Mouse (Mus musculus) midbrain, embryonic 13.5 days (tissue): ENCODE measurements at regions not wholly inside any gene's neighbourhood (a gene's known extent, or its start where the extent isn't known, plus 50 kb on each side); places are given as distances from the start of the nearest gene placed in this dataset.

Experiments
- ATAC-seq: fragments of 200-750 bp; cut with Nextera tagmentation; 2 replicates; pipeline ENCODE4 v1.8.0; 2017; ENCODE audit warnings: mild to moderate bottlenecking, moderate TSS enrichment, moderate library complexity
- H3K27ac ChIP-seq: fragments of 300-500 bp; sonication (generic); 2 replicates; pipeline ENCODE4 v1.5.1; 2015; ENCODE audit warnings: inconsistent platforms, mild to moderate bottlenecking, moderate library complexity
- H3K27me3 ChIP-seq: fragments of 300-500 bp; sonication (generic); 2 replicates; pipeline ENCODE4 v1.6.1; 2015; ENCODE audit warnings: mild to moderate bottlenecking, inconsistent platforms
- H3K36me3 ChIP-seq: fragments of 300-500 bp; sonication (generic); 2 replicates; pipeline ENCODE4 v1.6.1; 2015; ENCODE audit warnings: mild to moderate bottlenecking, inconsistent platforms
- H3K4me1 ChIP-seq: fragments of 300-500 bp; sonication (generic); replicated peaks from 2 replicates; pipeline ENCODE4 v1.6.1; 2015; ENCODE audit warnings: inconsistent platforms
- H3K4me2 ChIP-seq: fragments of 300-500 bp; sonication (generic); replicated peaks from 2 replicates; pipeline ENCODE4 v1.6.1; 2015; ENCODE audit warnings: moderate library complexity, mild to moderate bottlenecking, inconsistent platforms
- H3K4me3 ChIP-seq: fragments of 300-500 bp; sonication (generic); replicated peaks from 2 replicates; pipeline ENCODE4 v1.5.1; 2015; ENCODE audit warnings: mild to moderate bottlenecking, inconsistent platforms
- H3K9ac ChIP-seq: fragments of 300-500 bp; sonication (generic); replicated peaks from 2 replicates; pipeline ENCODE4 v1.6.1; 2015; ENCODE audit warnings: mild to moderate bottlenecking, inconsistent platforms
- H3K9me3 ChIP-seq: fragments of 300-500 bp; sonication (generic); 2 replicates; pipeline ENCODE4 v1.6.1; 2016; ENCODE audit warnings: mild to moderate bottlenecking, inconsistent platforms
- WGBS: fragments of 180-500 bp; shearing (Covaris S2); methylation state at CpG from one replicate; pipeline ENCODE4 v1.1.7; 2015; 5-methylcytosine and 5-hydroxymethylcytosine counted together

GRCm38 (mm10) chr4:87698750-87699149 is 334.4 kb downstream of the Mllt3 start:
- H3K9me3 ChIP-seq: no peaks in the 10 kb centered on the region
- no peak overlapping the region for H3K4me3 ChIP-seq
- H3K36me3 ChIP-seq: no peaks in the 10 kb centered on the region
- H3K27ac ChIP-seq: no peak overlapping the region
- WGBS: 31% methylated on average over 3 of the region's 3 CpGs
- no peak overlapping the region for H3K9ac ChIP-seq
- H3K27me3 ChIP-seq: no peaks in the 10 kb centered on the region
- H3K4me2 ChIP-seq: no peak overlapping the region
- ATAC-seq: 0 out of 2 replicates have a peak, but pooled peaks have one; percentile 68
- H3K4me1 ChIP-seq: peaks cover 12% of the 10 kb centered on the region

GRCm38 (mm10) chr4:87696921-87697320 is 336.2 kb downstream of the Mllt3 start:
- ATAC-seq: no peak
- H3K27ac ChIP-seq: no peak overlapping the region
- no peak overlapping the region for H3K4me3 ChIP-seq
- no peak overlapping the region for H3K9ac ChIP-seq
- no peaks in the 10 kb centered on the region for H3K27me3 ChIP-seq
- H3K9me3 ChIP-seq: no peaks in the 10 kb centered on the region
- no peaks in the 10 kb centered on the region for H3K36me3 ChIP-seq
- H3K4me2 ChIP-seq: no peak overlapping the region
- H3K4me1 ChIP-seq: peaks cover 12% of the 10 kb centered on the region
- WGBS: 79% methylated on average over 4 of the region's 4 CpGs

GRCm38 (mm10) chr4:87695811-87696210 is 337.4 kb downstream of the Mllt3 start:
- no peaks in the 10 kb centered on the region for H3K27me3 ChIP-seq
- 95% methylated on average over 5 of the region's 5 CpGs for WGBS
- peaks cover 12% of the 10 kb centered on the region for H3K4me1 ChIP-seq
- no peaks in the 10 kb centered on the region for H3K36me3 ChIP-seq
- H3K9me3 ChIP-seq: no peaks in the 10 kb centered on the region
- H3K27ac ChIP-seq: no peak overlapping the region
- no peak overlapping the region for H3K9ac ChIP-seq
- no peak overlapping the region for H3K4me2 ChIP-seq
- no peak for ATAC-seq
- no peak overlapping the region for H3K4me3 ChIP-seq

- 0 out of 2 replicates have a peak, but pooled peaks have one; percentile 53 for ATAC-seq
- H3K27me3 ChIP-seq: no peaks in the 10 kb centered on the region
- no peak overlapping the region for H3K27ac ChIP-seq
- no peak overlapping the region for H3K9ac ChIP-seq
- H3K36me3 ChIP-seq: no peaks in the 10 kb centered on the region
- no peaks in the 10 kb centered on the region for H3K4me1 ChIP-seq
- no peak overlapping the region for H3K4me3 ChIP-seq
- H3K4me2 ChIP-seq: no peak overlapping the region
- H3K9me3 ChIP-seq: no peaks in the 10 kb centered on the region
- 73% methylated on average over 2 of the region's 2 CpGs for WGBS
These were observed 340.4 kb downstream of the Mllt3 start for GRCm38 (mm10) chr4:87692741-87693140.

GRCm38 (mm10) chr4:87684952-87685351 is 348.2 kb downstream of the Mllt3 start:
- no peaks in the 10 kb centered on the region for H3K27me3 ChIP-seq
- WGBS: 88% methylated on average over 1 of the region's 1 CpGs
- H3K27ac ChIP-seq: no peak overlapping the region
- H3K4me2 ChIP-seq: no peak overlapping the region
- no peaks in the 10 kb centered on the region for H3K4me1 ChIP-seq
- no peaks in the 10 kb centered on the region for H3K9me3 ChIP-seq
- H3K9ac ChIP-seq: no peak overlapping the region
- H3K4me3 ChIP-seq: no peak overlapping the region
- no peak for ATAC-seq
- H3K36me3 ChIP-seq: no peaks in the 10 kb centered on the region

GRCm38 (mm10) chr4:87682783-87683182 is 350.4 kb downstream of the Mllt3 start:
- 88% methylated on average over 2 of the region's 2 CpGs for WGBS
- Histone ChIP-seq H3K27ac (no peak overlapping the region), H3K4me1 (no peaks in the 10 kb centered on the region), H3K4me2 (no peak overlapping the region), H3K27me3 (no peaks in the 10 kb centered on the region), H3K4me3 (no peak overlapping the region), H3K9ac (no peak overlapping the region), H3K36me3 (no peaks in the 10 kb centered on the region), H3K9me3 (no peaks in the 10 kb centered on the region)
- ATAC-seq: no peak

GRCm38 (mm10) chr4:87671101-87671500 is 362.1 kb downstream of the Mllt3 start:
- Histone ChIP-seq H3K36me3 (no peaks in the 10 kb centered on the region), H3K4me1 (no peaks in the 10 kb centered on the region), H3K9me3 (no peaks in the 10 kb centered on the region), H3K9ac (no peak overlapping the region), H3K27ac (no peak overlapping the region), H3K4me2 (no peak overlapping the region), H3K27me3 (no peaks in the 10 kb centered on the region), H3K4me3 (no peak overlapping the region)
- WGBS: 78% methylated on average over 3 of the region's 3 CpGs
- ATAC-seq: no peak

- Histone ChIP-seq H3K9ac (no peak overlapping the region), H3K9me3 (no peaks in the 10 kb centered on the region), H3K27me3 (0 out of 2 replicates have a peak, but pooled peaks cover under 1% of the 10 kb centered on the region), H3K4me3 (no peak overlapping the region), H3K4me1 (no peaks in the 10 kb centered on the region), H3K36me3 (no peaks in the 10 kb centered on the region), H3K27ac (no peak overlapping the region), H3K4me2 (no peak overlapping the region)
- ATAC-seq: no peak
- 77% methylated on average over 2 of the region's 2 CpGs for WGBS
These were observed 363.0 kb downstream of the Mllt3 start for GRCm38 (mm10) chr4:87670167-87670566.

- no peak overlapping the region for H3K4me2 ChIP-seq
- H3K4me3 ChIP-seq: no peak overlapping the region
- no peak overlapping the region for H3K9ac ChIP-seq
- no peak overlapping the region for H3K27ac ChIP-seq
- H3K36me3 ChIP-seq: no peaks in the 10 kb centered on the region
- no peak for ATAC-seq
- 60% methylated on average over 1 of the region's 1 CpGs for WGBS
- H3K9me3 ChIP-seq: no peaks in the 10 kb centered on the region
- H3K4me1 ChIP-seq: no peaks in the 10 kb centered on the region
- H3K27me3 ChIP-seq: 0 out of 2 replicates have a peak, but pooled peaks cover 4% of the 10 kb centered on the region
These were observed 363.7 kb downstream of the Mllt3 start for GRCm38 (mm10) chr4:87669480-87669879.

- no peak overlapping the region for H3K4me3 ChIP-seq
- ATAC-seq: no peak
- H3K36me3 ChIP-seq: no peaks in the 10 kb centered on the region
- H3K27ac ChIP-seq: no peak overlapping the region
- H3K4me1 ChIP-seq: no peaks in the 10 kb centered on the region; the same call in 1 of the 2 replicates
- no peak overlapping the region for H3K9ac ChIP-seq
- 51% methylated on average over 3 of the region's 3 CpGs for WGBS
- H3K4me2 ChIP-seq: no peak overlapping the region
- H3K27me3 ChIP-seq: 0 out of 2 replicates have a peak, but pooled peaks cover 4% of the 10 kb centered on the region
- H3K9me3 ChIP-seq: no peaks in the 10 kb centered on the region
These were observed 364.9 kb downstream of the Mllt3 start for GRCm38 (mm10) chr4:87668314-87668713.

GRCm38 (mm10) chr4:87667556-87668154 is 365.5 kb downstream of the Mllt3 start:
- 86% methylated on average over 5 of the region's 5 CpGs for WGBS
- Histone ChIP-seq H3K4me2 (no peak overlapping the region), H3K9me3 (no peaks in the 10 kb centered on the region), H3K27ac (no peak overlapping the region), H3K4me1 (no peaks in the 10 kb centered on the region; the same call in 1 of the 2 replicates), H3K36me3 (no peaks in the 10 kb centered on the region), H3K4me3 (no peak overlapping the region), H3K9ac (no peak overlapping the region), H3K27me3 (0 out of 2 replicates have a peak, but pooled peaks cover 4% of the 10 kb centered on the region)
- no peak for ATAC-seq

- Histone ChIP-seq H3K4me3 (no peak overlapping the region), H3K27ac (no peak overlapping the region), H3K9ac (no peak overlapping the region), H3K36me3 (no peaks in the 10 kb centered on the region), H3K4me1 (no peaks in the 10 kb centered on the region; the same call in 1 of the 2 replicates), H3K9me3 (no peaks in the 10 kb centered on the region), H3K27me3 (0 out of 2 replicates have a peak, but pooled peaks cover 4% of the 10 kb centered on the region), H3K4me2 (no peak overlapping the region)
- ATAC-seq: no peak
- 88% methylated on average over 6 of the region's 6 CpGs for WGBS
These were observed 368.0 kb downstream of the Mllt3 start for GRCm38 (mm10) chr4:87665149-87665548.

GRCm38 (mm10) chr4:87662876-87663275 is 370.3 kb downstream of the Mllt3 start:
- H3K9me3 ChIP-seq: no peaks in the 10 kb centered on the region
- H3K4me1 ChIP-seq: peaks cover 8% of the 10 kb centered on the region
- ATAC-seq: no peak
- no peak overlapping the region for H3K4me2 ChIP-seq
- no peak overlapping the region for H3K9ac ChIP-seq
- 74% methylated on average over 2 of the region's 2 CpGs for WGBS
- H3K27ac ChIP-seq: no peak overlapping the region
- no peaks in the 10 kb centered on the region for H3K36me3 ChIP-seq
- H3K27me3 ChIP-seq: 0 out of 2 replicates have a peak, but pooled peaks cover 4% of the 10 kb centered on the region
- no peak overlapping the region for H3K4me3 ChIP-seq
